Mouse (Mus musculus): Measurements from ENCODE around the gene Cenpp.
A peak's percentile ranks its signal among the peaks of the same experiment; 100 is the strongest.

Cenpp gene

GRCm38 (mm10) chr13:49507176-49507575 is 145.4 kb downstream of the Cenpp start:
- peak; percentile 28 for DNase-seq

- DNase-seq = no peak
Measured at GRCm38 (mm10) chr13:49505776-49506175, 146.8 kb downstream of the Cenpp start.

GRCm38 (mm10) chr13:49504510-49504909 is 148.1 kb downstream of the Cenpp start, which contains the start of gene Ecm2:
Gene Ecm2 (plus strand): TSS chr13:49504810.
- no peak for DNase-seq

- DNase-seq = no peak
Measured at GRCm38 (mm10) chr13:49492376-49493368, 159.9 kb downstream of the Cenpp start, which contains the start of gene Tes3-ps. Gene Tes3-ps (plus strand): TSS chr13:49493318.

GRCm38 (mm10) chr13:49485388-49485787 is 167.2 kb downstream of the Cenpp start:
- DNase-seq = no peak

GRCm38 (mm10) chr13:49480551-49480950 is 172.0 kb downstream of the Cenpp start:
- DNase-seq = peak; percentile 38

- peak; percentile 86 for DNase-seq
Measured at GRCm38 (mm10) chr13:49480057-49480456, 172.5 kb downstream of the Cenpp start.

- DNase-seq = peak; percentile 68
Measured at GRCm38 (mm10) chr13:49479399-49479798, 173.2 kb downstream of the Cenpp start.

GRCm38 (mm10) chr13:49478851-49479374 is 173.7 kb downstream of the Cenpp start:
- DNase-seq = no peak

GRCm38 (mm10) chr13:49477887-49478286 is 174.7 kb downstream of the Cenpp start:
- DNase-seq = no peak

- no peak for DNase-seq
Measured at GRCm38 (mm10) chr13:49472676-49473005, 179.9 kb downstream of the Cenpp start.

- DNase-seq = peak; percentile 64
Measured at GRCm38 (mm10) chr13:49471981-49472675, 180.5 kb downstream of the Cenpp start.

GRCm38 (mm10) chr13:49470806-49471205 is 181.8 kb downstream of the Cenpp start:
- peak; percentile 52 for DNase-seq

- DNase-seq = no peak
Measured at GRCm38 (mm10) chr13:49470319-49470718, 182.3 kb downstream of the Cenpp start.

- no peak for DNase-seq
Measured at GRCm38 (mm10) chr13:49469002-49469401, 183.6 kb downstream of the Cenpp start.

- no peak for DNase-seq
Measured at GRCm38 (mm10) chr13:49467585-49467984, 185.0 kb downstream of the Cenpp start.

GRCm38 (mm10) chr13:49466393-49467075 is 186.1 kb downstream of the Cenpp start:
- DNase-seq = peak; percentile 65

GRCm38 (mm10) chr13:49465875-49466274 is 186.7 kb downstream of the Cenpp start:
- no peak for DNase-seq

GRCm38 (mm10) chr13:49462921-49463320 is 189.7 kb downstream of the Cenpp start:
- no peak for DNase-seq

- peak; percentile 75 for DNase-seq
Measured at GRCm38 (mm10) chr13:49461458-49462132, 191.0 kb downstream of the Cenpp start.

- DNase-seq = peak; percentile 35
Measured at GRCm38 (mm10) chr13:49460692-49461414, 191.7 kb downstream of the Cenpp start.

GRCm38 (mm10) chr13:49460276-49460675 is 192.3 kb downstream of the Cenpp start:
- peak; percentile 18 for DNase-seq

Data from lung, postnatal 14 days (tissue).